Mouse (Mus musculus) limb, embryonic 15.5 days (tissue): ENCODE results near the gene Mkln1. TPM values are rescaled to one million over a fixed set of nuclear protein-coding genes. Genes with fewer than 3 reads are reported as not detected.

Source experiments
- ATAC-seq: fragments of 200-750 bp; cut with Nextera tagmentation; 2 replicates; pipeline ENCODE4 v1.8.0; 2017; ENCODE audit warnings: low read depth, moderate TSS enrichment; ENCODE audit not compliant: insufficient number of reproducible peaks, low FRiP score, low TSS enrichment
- H3K27ac ChIP-seq: fragments of 300-500 bp; sonication (generic); 2 replicates; pipeline ENCODE4 v1.5.1; 2015; ENCODE audit warnings: moderate library complexity, mild to moderate bottlenecking, inconsistent platforms
- H3K27me3 ChIP-seq: fragments of 300-500 bp; sonication (generic); 2 replicates; pipeline ENCODE4 v1.6.1; 2015; ENCODE audit warnings: inconsistent platforms
- H3K36me3 ChIP-seq: fragments of 300-500 bp; sonication (generic); 2 replicates; pipeline ENCODE4 v1.6.1; 2015; ENCODE audit warnings: inconsistent platforms
- H3K4me1 ChIP-seq: fragments of 300-500 bp; sonication (generic); 2 replicates; pipeline ENCODE4 v1.6.1; 2015; ENCODE audit warnings: inconsistent platforms
- H3K4me2 ChIP-seq: fragments of 300-500 bp; sonication (generic); 2 replicates; pipeline ENCODE4 v1.6.1; 2015; ENCODE audit warnings: mild to moderate bottlenecking, inconsistent platforms
- H3K4me3 ChIP-seq: fragments of 300-500 bp; sonication (generic); 2 replicates; pipeline ENCODE4 v1.5.1; 2015; ENCODE audit warnings: mild to moderate bottlenecking, inconsistent platforms
- H3K9ac ChIP-seq: fragments of 300-500 bp; sonication (generic); 2 replicates; pipeline ENCODE4 v1.6.1; 2015; ENCODE audit warnings: inconsistent platforms
- H3K9me3 ChIP-seq: fragments of 300-500 bp; sonication (generic); 2 replicates; pipeline ENCODE4 v1.6.1; 2016; ENCODE audit warnings: inconsistent platforms
- whole genome bisulfite sequencing: fragments of 180-500 bp; shearing (Covaris S2); methylation state at CpG from one replicate; pipeline ENCODE4 v1.1.7; 2015; 5-methylcytosine and 5-hydroxymethylcytosine counted together
- polyA plus RNA-seq: library from polyadenylated mRNA; unstranded; fragments of >200 nt; fragmentation: Nextera tagmentation; extraction: Ambion mirVana; gene quantifications from 2 replicates; pipeline ENCODE4 v1.2.1, GENCODE M21; 2015

Mkln1 gene
- polyA plus RNA-seq, 1 experiment from 2014 or later, result 160 TPM

DNA sequence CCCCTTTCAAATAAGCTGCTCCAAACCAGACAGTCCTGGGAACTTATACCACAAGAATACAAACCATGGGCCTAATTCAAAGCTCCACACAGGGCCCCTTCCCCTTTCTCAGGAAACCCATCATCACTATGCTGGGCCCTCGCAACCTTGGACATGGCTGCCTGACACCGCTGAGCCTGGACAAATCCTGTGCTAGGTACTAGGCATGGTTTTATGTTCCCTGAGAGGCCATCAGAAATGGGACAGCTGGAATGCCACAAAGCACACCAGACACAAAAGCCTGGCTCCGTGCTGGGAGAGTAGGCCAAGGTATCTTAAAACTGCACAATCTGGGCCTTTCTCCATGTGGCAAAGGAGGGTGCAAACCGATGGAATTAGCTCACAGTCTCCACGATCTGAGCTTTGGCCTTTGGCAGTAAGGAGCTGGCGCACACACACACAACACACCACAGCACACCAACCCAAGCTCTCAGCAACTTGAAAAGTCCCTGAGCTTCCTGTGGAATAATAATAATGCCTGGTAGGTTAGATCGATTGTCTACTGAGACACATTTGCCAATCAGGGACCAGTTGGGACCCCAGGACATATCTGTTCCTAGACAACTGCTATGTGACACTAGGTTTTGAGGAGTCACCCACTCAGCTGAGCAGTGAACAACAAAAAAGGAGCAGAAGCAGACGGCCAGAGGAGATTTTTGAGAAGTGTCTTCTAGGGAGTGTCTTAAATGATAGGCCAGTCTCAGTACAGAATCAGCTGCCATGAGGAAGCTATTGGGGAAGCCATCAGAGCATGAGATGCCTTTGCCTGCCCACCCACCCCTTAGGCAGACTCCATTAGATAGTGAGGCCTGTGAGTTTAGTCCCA is 123.2 kb downstream of the Mkln1 start:
- WGBS, result 74% methylated on average over 8 of the region's 8 CpGs
- H3K36me3 ChIP-seq, result no peaks in the 10 kb centered on the region

DNA sequence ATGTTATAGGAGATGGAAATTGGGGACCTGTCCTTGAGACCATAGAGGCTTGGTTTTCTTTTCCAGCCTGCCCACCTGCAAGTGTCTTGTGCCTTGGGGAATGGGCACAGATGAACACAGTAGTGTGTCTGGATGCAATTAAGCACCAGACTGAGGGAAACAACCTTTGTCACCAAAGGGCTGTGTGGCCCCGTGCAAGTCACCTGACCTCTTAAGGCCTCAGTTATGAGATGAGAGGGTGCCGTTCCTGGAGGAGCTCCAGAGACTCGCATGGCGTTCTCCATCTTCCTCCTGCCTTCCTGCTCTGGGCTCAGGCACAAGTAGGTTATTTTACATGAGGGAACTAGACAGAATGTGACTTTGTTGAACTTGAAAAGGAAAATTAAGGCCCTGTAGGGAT is 123.9 kb downstream of the Mkln1 start:
- H3K36me3 ChIP-seq, result no peaks in the 10 kb centered on the region
- no peak overlapping the region for H3K4me2 ChIP-seq
- no peak overlapping the region for H3K9ac ChIP-seq
- H3K4me3 ChIP-seq, result no peak overlapping the region
- WGBS, result 45% methylated on average over 4 of the region's 4 CpGs
- H3K4me1 ChIP-seq, result no peaks in the 10 kb centered on the region
- no peaks in the 10 kb centered on the region for H3K9me3 ChIP-seq
- no peaks in the 10 kb centered on the region for H3K27me3 ChIP-seq
- H3K27ac ChIP-seq, result no peak overlapping the region
- no peak for ATAC-seq

More for the DNA sequence above, 123.2 kb downstream of the Mkln1 start:
- ATAC-seq, result no peak
- Histone ChIP-seq H3K4me2 (no peak overlapping the region), H3K4me3 (no peak overlapping the region), H3K27me3 (no peaks in the 10 kb centered on the region), H3K9ac (no peak overlapping the region), H3K4me1 (no peaks in the 10 kb centered on the region), H3K27ac (no peak overlapping the region), H3K9me3 (no peaks in the 10 kb centered on the region)

DNA sequence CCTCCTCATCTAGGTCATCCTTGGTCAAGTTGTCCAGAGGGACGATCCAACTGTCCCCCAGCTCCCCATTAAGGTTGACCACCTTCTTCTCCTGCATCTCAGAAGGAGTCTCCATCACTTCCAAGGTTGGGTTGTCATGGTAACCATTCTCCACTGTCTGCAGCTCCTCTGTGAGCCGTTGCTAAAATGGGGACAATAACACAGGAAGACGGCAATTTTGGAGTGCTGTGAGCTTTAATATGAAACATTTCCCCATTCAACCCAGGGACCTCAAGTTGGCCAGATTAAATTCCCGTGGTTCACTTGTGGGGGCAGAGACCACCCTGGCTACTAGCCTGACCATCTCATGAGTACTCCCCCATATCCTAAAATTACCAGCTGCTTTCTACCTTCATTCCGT is 124.5 kb downstream of the Mkln1 start:
- Histone ChIP-seq H3K27ac (no peak overlapping the region), H3K4me2 (no peak overlapping the region), H3K9me3 (no peaks in the 10 kb centered on the region), H3K4me3 (no peak overlapping the region), H3K27me3 (no peaks in the 10 kb centered on the region), H3K9ac (no peak overlapping the region), H3K4me1 (no peaks in the 10 kb centered on the region), H3K36me3 (no peaks in the 10 kb centered on the region)
- no peak for ATAC-seq
- 57% methylated on average over 5 of the region's 5 CpGs for WGBS

DNA sequence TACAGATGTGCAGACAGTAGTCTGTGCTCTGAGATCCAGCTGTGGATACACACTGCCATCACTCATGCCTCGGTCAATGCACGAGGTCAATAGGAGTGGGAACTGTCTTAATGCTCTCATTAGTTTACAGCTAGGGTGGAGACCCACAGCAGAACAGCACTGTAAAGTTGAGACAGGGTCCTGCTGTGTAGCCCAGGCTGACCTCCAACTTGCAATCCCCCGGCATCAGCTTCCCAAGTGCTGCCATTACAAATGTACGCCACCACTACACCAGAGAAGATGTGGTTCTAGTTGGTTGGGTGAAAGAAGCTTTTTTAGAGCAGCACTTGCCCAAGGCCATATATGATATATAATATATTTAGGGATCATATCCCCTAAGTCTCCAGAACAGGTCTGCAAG is 125.1 kb downstream of the Mkln1 start:
- no peak overlapping the region for H3K27ac ChIP-seq
- H3K27me3 ChIP-seq, result no peaks in the 10 kb centered on the region
- H3K4me1 ChIP-seq, result no peaks in the 10 kb centered on the region
- H3K9ac ChIP-seq, result no peak overlapping the region
- H3K9me3 ChIP-seq, result no peaks in the 10 kb centered on the region
- no peak overlapping the region for H3K4me2 ChIP-seq
- 84% methylated on average over 4 of the region's 4 CpGs for WGBS
- H3K4me3 ChIP-seq, result no peak overlapping the region
- ATAC-seq, result no peak
- H3K36me3 ChIP-seq, result no peaks in the 10 kb centered on the region

DNA sequence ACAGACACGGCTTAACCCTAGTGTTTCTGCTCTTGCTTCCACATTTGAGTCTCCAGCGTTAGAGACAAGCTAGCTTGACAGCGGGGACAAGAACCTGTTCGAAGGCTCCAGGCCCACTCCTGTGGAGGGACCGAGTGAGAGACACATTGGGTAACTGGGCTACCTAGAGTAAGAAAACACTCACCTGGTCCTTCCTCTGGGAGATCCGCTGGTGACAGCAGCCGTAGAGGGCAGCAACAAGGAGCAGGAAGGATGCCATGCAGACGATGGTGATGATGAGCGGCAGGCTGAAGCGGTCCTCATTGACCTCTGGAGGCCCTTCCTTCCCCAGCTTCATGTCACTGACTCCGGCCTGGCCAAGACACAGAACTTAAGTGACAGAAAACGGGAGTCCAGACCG is 125.6 kb downstream of the Mkln1 start:
- no peak overlapping the region for H3K9ac ChIP-seq
- WGBS, result 89% methylated on average over 13 of the region's 13 CpGs
- H3K4me2 ChIP-seq, result no peak overlapping the region
- no peaks in the 10 kb centered on the region for H3K4me1 ChIP-seq
- H3K27me3 ChIP-seq, result no peaks in the 10 kb centered on the region
- no peak overlapping the region for H3K27ac ChIP-seq
- H3K36me3 ChIP-seq, result no peaks in the 10 kb centered on the region
- no peak for ATAC-seq
- H3K4me3 ChIP-seq, result no peak overlapping the region
- H3K9me3 ChIP-seq, result no peaks in the 10 kb centered on the region

DNA sequence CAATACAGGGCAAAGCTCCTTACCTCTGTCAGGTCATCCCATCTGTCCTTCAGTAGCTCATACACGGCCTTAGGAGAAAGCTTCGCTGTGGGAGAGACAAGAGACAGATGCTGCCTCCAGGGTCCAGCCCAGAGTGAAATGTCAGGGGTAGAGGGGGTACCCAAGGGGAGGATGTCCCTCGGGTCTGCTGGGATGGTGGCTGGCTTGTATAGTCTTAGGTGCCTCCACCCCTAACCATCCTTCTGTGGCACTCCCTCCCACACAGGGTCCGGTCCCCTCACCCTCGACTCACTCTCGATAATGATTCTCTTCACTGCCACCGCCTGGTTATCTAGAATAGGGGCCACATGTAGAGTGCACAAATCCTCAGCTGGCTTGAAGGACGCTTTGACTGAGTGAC is 126.1 kb downstream of the Mkln1 start:
- Histone ChIP-seq H3K4me1 (no peaks in the 10 kb centered on the region), H3K9ac (no peak overlapping the region), H3K4me3 (no peak overlapping the region), H3K9me3 (no peaks in the 10 kb centered on the region), H3K36me3 (no peaks in the 10 kb centered on the region), H3K27me3 (no peaks in the 10 kb centered on the region), H3K4me2 (no peak overlapping the region), H3K27ac (no peak overlapping the region)
- ATAC-seq, result no peak
- 84% methylated on average over 8 of the region's 8 CpGs for WGBS

DNA sequence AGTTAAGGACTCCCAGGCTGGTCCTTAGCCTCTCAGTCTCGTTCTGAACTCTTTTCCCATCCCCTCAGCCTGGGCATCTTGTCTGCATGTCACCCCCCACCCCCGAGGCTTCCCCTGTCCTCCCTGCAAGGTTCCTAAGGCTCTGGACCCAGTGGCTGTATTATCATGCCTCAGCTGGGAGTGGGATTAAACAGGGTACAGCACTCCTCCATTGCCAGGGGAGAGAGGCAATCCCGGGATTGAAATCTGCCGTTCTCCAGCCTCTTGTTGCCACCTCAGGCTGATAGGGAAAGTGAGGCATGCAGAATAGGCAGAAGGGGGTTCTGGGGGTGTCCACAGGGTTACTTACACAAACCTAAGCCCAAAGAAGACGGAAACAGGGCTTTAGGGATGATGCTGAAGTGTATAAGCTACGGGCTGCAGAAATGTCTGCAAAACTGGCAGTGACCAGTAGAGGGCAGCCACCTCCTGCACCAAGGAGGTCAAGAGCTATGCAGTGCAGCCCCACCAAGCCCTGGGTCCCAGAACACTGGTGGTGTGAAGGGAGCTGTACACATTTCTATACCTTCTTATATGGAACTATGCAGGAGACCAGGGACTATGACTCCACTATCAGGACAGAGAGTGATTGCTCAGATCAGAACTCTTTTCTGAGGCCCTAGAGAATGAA is 126.8 kb downstream of the Mkln1 start:
- no peaks in the 10 kb centered on the region for H3K4me1 ChIP-seq

DNA sequence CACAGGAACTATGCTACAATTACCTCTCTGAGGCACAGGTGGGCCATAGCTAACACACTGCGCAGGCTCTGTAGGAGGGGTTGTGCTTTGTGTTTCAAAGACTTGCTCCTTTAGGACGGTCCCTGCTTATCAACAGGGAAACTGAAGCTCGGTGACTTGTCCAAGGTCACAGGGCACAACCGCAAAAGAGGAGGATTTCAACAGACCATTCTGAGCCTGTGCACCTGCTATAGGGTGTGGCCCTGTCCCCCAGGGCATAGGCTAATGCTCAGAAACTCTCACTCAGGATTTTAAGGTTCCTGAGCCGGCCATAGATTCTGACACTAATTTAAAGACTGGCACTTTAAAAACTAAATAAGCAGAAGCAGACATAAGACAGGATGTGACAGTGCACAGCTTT is 128.4 kb downstream of the Mkln1 start:
- no peak overlapping the region for H3K4me2 ChIP-seq
- 81% methylated on average over 5 of the region's 5 CpGs for WGBS

More for the DNA sequence above, 126.8 kb downstream of the Mkln1 start:
- ATAC-seq, result 0 out of 2 replicates have a peak, but pooled peaks have one; percentile 22
- no peaks in the 10 kb centered on the region for H3K9me3 ChIP-seq
- no peak overlapping the region for H3K4me3 ChIP-seq
- H3K4me2 ChIP-seq, result no peak overlapping the region
- no peak overlapping the region for H3K9ac ChIP-seq
- H3K27ac ChIP-seq, result no peak overlapping the region
- no peaks in the 10 kb centered on the region for H3K36me3 ChIP-seq
- WGBS, result 60% methylated on average over 6 of the region's 6 CpGs
- no peaks in the 10 kb centered on the region for H3K27me3 ChIP-seq

DNA sequence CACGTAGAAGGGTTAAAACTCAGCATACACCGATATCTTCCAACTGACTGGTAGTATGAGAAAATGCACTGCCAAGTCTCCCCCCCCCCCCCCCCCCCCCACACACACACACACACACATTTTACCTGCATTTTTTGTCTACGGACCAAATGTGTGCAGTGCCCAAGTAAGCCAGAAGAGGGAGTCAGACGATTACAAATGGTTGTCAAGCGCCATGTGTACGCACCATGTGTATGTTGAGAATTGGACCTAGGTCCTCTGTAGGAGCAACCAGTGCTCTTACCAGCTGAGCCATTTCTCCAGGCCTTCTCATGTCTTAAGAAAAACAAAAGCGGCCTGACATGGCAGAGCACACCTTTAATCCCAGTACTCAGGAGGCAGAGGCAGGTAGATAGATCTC is 129.4 kb downstream of the Mkln1 start:
- H3K36me3 ChIP-seq, result no peaks in the 10 kb centered on the region
- 72% methylated on average over 7 of the region's 7 CpGs for WGBS
- no peak overlapping the region for H3K4me3 ChIP-seq
- H3K4me1 ChIP-seq, result no peaks in the 10 kb centered on the region
- no peaks in the 10 kb centered on the region for H3K27me3 ChIP-seq
- no peak for ATAC-seq
- H3K27ac ChIP-seq, result no peak overlapping the region
- no peak overlapping the region for H3K4me2 ChIP-seq
- H3K9ac ChIP-seq, result no peak overlapping the region
- no peaks in the 10 kb centered on the region for H3K9me3 ChIP-seq

More for the DNA sequence above, 128.4 kb downstream of the Mkln1 start:
- no peak overlapping the region for H3K9ac ChIP-seq
- no peaks in the 10 kb centered on the region for H3K36me3 ChIP-seq
- ATAC-seq, result no peak
- no peak overlapping the region for H3K4me3 ChIP-seq
- H3K27ac ChIP-seq, result no peak overlapping the region
- H3K4me1 ChIP-seq, result no peaks in the 10 kb centered on the region
- H3K27me3 ChIP-seq, result no peaks in the 10 kb centered on the region
- no peaks in the 10 kb centered on the region for H3K9me3 ChIP-seq

DNA sequence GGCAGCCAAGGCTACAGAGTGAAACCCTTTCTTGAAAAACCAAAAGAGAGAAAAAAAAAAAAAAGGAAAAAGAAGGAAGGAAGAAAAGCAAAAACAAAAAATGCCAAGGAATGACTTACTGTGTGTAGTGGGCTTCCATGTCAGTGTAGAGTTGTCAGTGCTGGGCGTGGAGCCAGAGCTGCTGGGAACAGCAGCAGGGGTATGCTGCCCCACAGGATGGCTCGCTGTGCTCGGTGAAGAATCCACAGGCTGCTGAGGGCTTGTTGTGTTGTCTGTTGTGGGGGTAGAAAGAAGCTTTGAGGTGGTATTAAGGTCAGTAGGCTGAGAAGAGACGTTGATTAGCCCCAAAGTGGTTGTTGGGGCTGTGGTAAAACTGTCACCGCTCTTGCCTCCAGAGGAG is 129.8 kb downstream of the Mkln1 start:
- 74% methylated on average over 5 of the region's 5 CpGs for WGBS

DNA sequence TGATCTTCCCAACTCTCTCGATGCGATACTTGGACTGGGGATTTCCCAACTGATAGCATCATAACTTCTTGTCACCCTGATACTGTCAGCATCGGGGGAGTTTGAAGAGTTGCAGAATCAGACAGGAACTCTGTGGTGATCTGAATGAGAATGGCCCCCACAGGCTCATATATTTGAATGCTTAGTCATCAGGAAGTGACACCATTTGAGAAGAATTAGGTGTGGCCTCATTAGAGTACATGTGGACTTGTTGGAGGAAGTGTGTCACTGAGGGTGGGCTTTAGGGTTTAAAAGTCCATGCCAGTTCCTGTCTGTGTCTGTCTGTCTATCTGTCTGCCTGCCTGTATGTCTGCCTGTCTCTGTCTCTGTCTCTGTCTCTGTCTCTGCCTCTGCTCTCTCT is 133.3 kb downstream of the Mkln1 start:
- no peak for ATAC-seq
- H3K4me3 ChIP-seq, result no peak overlapping the region
- no peak overlapping the region for H3K9ac ChIP-seq
- no peaks in the 10 kb centered on the region for H3K9me3 ChIP-seq
- no peak overlapping the region for H3K27ac ChIP-seq
- no peaks in the 10 kb centered on the region for H3K27me3 ChIP-seq
- no peaks in the 10 kb centered on the region for H3K36me3 ChIP-seq
- WGBS, result 79% methylated on average over 3 of the region's 3 CpGs
- H3K4me2 ChIP-seq, result no peak overlapping the region
- H3K4me1 ChIP-seq, result no peaks in the 10 kb centered on the region

More for the DNA sequence above, 129.8 kb downstream of the Mkln1 start:
- Histone ChIP-seq H3K4me2 (no peak overlapping the region), H3K36me3 (no peaks in the 10 kb centered on the region), H3K4me3 (no peak overlapping the region), H3K9me3 (no peaks in the 10 kb centered on the region), H3K27me3 (no peaks in the 10 kb centered on the region), H3K27ac (no peak overlapping the region), H3K4me1 (no peaks in the 10 kb centered on the region), H3K9ac (no peak overlapping the region)
- no peak for ATAC-seq

DNA sequence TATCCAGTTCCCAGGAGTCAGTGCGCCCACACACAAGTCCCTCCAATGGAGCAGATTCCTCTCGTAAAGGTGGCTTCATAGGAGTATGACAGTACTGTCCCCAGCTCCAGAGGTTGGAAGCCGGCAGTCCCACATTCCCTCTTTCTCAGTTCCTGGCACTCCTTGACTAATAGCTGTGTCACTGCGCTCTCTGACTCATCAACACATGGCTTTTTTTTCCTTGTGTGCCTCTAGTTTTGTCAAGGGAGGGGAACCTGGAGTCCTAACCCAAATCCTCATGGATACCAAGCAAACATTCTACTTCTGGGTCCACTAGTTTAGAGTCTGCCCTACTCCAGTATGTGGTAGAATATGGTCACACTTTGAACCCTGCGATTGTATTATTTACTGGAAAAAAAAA is 136.2 kb downstream of the Mkln1 start:
- no peak overlapping the region for H3K4me2 ChIP-seq
- no peak overlapping the region for H3K9ac ChIP-seq
- no peaks in the 10 kb centered on the region for H3K36me3 ChIP-seq
- no peak for ATAC-seq
- H3K9me3 ChIP-seq, result no peaks in the 10 kb centered on the region
- H3K4me3 ChIP-seq, result no peak overlapping the region
- WGBS, result 94% methylated on average over 5 of the region's 5 CpGs
- H3K4me1 ChIP-seq, result no peaks in the 10 kb centered on the region
- no peaks in the 10 kb centered on the region for H3K27me3 ChIP-seq
- no peak overlapping the region for H3K27ac ChIP-seq
